Mouse (Mus musculus) CD4-positive helper T cell, adult 2 months (primary cell): ENCODE results near the gene Spsb3.

Experiments used
- DNase-seq: peaks from one replicate; pipeline ENCODE4 v3.0.0-alpha.2; 2012; ENCODE audit warnings: low read depth, missing footprints, low spot score

Gene Spsb3

DNA sequence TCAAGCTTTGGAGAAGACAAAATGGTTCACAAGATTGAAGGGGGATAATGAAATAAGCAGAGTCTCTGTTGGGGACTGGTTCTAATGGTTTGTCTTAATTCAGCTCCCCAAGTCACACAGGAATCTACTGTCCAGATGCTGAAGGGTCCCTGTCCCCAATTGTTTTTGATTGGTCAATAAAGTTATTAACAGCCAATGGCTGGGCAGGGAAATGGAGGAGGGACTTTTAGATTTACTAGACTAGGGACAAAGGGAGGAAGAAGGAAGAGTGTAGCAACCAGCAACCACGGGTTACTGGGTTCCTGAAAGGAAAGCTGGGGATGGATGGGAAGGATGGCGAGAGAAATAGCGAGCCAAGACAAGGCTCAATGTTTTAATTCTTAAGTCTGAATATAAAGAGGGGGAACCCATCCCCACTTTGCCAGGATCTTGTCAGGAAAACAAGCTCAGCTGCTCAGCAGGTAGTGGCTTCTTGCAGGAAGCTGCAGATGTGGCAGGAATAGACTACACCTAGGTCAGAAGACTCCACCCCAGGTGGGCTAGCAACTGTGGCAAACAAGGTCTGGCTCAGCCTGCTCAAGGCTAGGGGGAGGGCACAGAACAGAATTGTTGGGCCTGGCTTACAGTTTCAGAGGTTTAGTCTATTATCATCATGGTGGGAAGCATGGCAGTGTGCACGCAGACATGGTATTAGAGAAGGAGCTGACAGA is 12.6 kb upstream of the Spsb3 start:
- no peak for DNase-seq

DNA sequence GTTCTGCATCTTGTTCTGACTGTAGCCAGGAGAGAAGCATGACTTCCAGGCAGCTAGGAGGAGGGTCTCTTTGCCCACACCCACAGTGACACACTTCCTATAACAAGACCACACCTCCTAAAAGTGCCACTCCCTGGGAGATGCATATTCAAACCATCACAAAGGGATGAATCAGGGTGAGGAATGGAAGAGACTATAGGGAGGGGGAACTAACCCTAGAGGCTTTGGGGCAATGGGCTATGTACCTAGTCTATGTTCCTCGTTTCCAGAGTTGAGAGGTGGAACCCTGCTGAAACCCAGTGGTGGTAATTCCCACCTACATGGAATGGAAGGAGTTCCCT is 12.1 kb upstream of the Spsb3 start:
- no peak for DNase-seq

DNA sequence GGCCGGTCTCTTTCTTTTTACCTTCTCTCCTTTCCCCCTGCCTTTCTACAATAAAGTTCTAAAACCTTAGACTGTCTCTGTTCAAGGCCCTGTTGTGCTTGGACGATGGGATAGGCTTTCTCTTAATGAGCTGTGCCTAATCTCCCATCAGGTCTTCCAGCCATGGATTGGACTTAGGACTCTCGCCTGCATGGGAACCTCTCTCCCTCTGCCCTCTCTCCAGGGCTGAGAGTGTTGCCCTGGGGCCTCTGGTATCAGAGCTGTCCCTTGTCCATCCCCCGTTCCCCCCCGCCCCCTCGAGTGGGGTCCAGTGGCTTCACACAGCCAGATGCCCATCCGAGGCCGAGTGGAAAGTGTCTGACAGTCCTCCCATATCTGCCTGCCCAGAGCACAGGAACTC is 11.5 kb upstream of the Spsb3 start:
- DNase-seq = no peak

DNA sequence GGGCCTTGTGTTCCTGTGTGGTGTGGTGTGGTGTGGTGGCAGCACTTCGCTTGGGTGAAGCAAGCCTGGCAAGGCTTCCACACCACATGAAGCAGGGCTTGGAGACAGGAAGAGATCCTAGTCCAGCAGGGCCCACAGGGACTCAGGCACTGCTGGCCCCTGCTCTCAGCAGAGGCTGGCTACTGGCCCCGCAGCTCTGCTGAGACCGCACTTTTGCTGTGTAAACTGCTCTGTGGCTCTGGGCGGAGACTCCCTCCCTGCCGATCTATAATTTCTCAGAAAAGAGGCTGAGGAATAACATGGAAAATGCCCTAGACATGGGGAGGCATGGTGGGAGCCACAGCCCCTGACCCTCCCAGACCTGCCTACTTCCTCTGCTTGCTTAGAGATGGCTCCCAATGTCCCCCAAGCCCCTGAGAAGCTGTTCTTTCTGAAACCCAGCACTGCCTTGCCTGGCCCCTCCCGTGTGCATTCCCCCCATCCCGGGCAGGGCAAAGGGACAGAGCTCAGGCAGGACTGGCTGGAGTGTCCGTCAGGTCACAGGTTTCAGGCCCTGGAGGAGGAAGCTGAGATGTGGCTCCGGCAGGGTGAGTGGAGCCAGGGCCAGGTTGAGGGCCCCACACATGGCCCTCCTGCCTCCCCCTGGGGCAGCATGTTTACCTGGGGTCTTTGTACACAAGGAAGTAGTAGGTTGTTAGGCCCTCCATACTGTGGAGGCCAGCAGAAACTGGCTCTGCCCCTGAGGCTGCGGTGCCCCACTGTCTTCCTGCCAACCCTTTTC is 8.9 kb upstream of the Spsb3 start:
- no peak for DNase-seq

DNA sequence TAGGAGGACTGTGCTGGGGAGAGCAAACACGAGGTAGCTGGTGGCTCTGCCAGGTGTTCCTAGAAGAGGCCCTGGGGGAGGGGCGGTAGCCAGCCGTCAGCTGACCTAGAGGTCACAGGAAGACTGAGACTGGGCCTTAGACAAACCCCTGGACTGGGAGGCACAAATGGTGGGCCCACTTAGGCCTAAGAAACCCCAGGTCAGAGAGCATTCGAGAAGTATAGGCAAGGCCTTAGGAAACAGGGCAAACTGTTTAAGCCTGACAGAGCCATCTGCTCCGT is 8.4 kb upstream of the Spsb3 start:
- DNase-seq = no peak

DNA sequence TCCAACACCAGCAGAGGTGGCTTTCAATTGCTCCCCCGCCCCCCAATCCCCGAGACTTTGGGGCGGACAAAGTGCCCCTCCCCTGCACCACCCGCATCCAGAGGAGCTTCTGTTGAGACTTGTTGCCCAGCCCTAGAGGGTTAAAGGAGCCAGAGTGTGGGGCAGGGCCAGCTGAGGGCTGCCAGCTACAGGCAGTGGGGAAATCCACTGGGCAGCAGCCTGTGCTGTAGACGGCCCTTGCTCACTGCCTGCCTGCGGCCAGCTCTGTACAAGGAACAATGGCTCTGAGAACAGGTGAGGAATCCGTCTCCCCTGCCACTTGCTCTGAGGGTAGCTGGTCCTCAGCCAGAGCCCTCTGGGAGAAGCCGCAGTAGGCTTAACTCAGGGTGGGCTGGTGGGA is 7.9 kb upstream of the Spsb3 start:
- no peak for DNase-seq

DNA sequence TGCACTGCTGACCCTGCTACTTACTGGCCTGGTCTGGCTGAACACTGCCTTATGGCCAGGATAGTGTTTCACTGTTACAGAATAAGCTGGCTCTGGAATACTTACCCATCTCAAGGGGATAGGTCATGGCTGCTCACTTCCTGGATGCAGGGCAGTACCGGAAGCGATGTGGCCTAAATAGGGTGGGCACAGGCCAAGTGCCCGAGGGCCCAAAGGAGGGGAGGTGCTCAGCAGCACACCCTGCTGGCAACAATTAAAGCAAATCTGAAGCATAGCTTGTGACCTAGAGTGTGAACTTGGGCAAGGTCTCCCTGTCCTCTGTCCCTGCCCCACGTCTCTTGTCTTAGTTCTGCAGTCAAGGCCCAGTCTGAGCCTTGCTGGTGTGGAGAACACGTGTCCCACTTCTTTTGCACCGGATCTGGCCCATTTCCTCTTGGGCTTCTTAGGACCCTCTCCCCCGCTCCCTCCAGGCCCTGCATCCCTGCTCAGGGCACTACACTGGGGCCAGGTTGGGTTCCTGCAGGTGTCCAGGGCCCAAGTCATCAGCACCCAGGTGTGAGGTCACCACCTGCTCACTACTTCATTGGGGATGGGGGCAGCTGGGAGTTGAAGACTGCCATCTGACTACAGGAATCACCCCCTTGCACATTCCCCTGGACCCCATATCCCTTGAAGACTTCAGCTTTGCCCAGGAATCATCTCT is 4.6 kb upstream of the Spsb3 start:
- no peak for DNase-seq

DNA sequence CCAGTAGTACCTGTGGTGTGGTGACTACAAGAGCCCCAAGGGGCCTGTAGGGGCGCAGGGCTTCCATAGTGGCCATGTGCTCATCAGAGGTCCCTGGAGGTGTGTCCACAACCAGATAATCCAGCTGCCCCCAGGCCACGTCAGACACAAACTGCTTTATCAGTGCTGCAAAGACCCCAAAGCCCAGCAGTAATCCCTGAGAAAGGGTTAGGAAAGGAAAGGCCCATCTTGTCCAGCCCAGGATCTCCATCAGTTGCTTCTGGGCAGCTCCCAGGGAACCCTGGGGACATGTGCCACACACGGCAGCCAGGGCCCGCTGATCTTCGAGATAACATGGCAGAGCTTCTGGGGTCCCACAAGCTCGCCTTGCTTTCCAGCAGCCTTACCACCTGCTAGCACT is 2.1 kb upstream of the Spsb3 start:
- no peak for DNase-seq

DNA sequence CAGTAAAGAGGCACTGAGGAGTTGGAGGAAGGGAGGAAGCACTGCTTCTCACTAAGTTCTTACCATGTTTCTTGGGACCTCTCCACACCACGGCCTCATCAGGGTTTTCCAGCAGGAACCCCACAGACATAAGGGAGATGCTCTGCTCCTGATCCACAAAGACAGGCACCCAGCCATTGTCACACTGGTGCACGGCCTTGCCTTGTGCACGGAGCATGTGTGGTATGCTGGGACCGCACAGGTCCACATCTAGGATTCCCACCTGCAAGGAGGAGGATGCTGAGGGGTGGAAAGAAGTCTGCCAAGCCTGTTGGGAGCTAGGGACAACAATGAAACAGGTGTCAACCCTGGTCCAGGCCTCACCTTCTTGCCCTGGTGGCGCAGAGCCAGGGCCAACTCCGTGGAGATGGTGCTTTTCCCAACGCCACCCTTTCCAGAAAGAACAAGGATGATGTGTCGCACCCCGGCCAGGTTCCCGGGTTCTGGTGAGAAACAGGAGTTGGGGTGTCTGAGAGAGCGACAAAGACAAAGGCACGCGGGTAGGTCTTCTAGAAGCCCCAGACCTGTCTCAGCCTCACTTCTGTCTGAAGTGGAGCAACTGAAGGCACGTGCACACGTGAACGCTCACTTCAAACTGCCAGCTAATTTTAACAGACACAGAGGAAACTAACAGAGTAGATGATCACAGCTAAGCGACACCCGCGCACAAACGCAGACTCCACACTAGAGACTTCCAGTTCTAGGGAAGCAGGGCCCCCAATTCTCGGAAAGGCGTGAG is 898 bp upstream of the Spsb3 start:
- no peak for DNase-seq

DNA sequence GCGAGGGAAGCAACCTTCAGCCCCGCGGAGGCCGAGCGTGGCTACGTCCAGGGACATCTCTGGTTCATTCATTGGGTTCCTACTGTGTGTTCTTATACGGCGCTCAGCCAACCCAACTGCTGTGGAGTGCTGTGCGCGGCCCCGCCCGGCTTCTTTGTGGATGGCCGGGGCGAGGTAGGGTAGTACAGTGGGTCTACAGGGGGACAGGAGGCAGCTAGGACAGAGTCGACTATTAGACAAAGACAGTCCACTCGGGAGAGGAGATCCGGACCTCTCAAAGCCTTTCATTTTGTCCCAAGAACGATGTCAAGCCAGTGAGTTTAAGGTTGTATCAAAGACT is 459 bp downstream of the Spsb3 start:
- no peak for DNase-seq

DNA sequence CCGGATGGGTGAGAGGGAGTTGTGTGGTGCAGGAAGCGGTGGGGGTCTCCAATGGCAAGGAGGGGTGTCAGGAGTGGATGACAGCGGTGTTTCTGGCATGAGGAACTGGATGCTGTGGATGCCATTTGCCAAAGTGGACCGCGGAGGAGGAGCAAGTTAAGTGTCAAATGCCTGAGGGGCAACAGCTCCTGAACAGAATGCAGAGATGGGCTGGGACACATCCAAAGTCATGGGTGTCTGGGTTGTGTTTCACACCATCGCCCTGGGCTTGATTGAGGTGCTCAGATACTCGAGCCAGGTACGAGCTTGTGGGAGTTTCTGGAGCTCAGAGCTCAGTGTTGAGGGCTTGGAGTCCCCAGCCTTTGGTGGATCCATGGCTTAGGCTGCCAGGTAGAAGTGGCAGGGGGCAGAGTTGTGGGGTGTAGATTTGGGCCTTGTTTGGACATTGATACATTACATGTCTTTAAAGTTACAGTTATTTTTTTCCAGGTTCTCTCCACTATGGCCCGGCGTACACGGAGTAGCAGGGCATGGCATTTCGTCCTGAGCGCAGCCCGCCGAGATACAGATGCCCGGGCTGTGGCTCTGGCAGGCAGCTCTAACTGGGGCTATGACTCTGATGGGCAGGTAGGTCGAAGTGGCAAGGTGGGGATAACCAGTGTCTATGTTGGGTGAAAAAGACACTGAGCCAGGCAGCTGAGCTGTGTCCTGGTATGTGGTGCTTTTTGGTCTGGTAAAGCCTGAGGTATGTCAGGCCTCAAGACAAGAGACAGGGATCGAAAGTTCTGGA is 1.0 kb downstream of the Spsb3 start:
- DNase-seq = peak; percentile 23

DNA sequence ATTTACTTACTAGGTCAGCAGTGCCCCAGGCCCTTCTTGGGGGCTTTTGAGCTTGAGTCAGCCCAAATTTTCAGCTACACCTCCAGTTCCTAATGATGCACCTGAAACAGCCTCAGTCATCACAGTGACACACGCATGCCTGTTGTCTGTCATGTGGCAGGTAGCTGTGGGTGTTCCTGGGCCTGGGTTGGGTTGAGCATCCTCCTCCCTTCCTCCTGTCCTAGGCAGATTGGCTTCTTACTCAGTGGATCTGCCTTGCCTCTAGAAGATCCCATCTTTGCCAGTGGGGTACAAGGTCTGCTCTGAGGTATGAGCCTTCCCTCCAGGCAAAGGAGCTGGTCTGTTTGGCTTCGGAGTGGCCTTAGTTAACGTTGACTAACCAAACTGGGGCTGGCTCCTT is 2.4 kb downstream of the Spsb3 start:
- DNase-seq = no peak

DNA sequence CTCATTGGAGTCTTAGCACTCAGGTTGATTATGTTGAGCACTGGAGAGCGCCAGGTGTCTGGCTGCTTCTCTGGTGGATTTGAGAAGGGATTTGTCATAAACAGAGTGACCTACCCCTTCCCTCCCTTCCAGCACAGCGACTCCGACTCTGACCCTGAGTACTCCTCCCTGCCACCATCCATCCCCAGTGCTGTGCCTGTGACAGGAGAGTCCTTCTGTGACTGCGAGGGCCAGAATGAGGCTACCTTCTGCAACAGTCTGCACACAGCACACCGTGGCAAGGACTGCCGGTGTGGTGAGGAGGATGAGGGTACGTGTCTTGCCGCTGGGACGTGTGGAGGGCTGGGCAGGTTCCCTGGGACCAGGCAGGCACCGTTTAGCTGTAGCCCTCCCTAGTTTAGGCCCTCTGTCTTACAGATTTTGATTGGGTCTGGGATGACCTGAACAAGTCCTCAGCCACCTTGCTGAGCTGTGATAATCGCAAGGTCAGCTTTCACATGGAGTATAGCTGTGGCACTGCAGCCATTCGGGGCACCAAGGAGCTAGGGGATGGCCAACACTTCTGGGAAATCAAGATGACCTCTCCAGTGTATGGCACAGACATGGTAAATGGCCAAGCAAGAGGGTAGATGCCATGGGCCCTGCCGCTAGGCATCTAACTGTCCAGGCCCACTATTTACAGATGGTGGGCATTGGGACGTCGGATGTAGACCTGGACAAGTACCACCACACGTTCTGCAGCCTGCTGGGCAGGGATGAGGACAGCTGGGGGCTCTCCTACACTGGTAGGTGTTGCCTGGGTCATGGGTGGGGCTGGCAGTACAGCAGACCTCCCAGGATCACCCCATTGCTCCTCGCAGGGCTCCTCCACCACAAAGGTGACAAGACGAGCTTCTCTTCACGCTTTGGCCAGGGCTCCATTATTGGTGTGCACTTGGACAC is 4.0 kb downstream of the Spsb3 start:
- no peak for DNase-seq

DNA sequence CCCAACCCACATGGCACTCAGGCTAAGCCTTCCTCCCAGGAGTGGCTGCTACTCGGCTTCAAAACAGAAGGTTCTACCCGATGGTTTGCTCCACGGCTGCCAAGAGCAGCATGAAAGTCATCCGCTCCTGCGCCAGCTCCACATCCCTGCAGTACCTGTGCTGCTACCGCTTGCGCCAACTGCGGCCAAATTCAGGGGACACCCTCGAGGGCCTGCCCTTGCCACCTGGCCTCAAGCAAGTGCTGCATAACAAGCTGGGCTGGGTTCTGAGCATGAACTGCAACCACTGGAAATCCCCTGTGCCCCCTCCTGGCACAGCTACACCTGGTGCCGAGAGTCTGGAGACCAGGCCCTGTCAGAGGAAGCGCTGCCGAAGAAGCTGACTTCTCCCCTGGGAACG is 4.9 kb downstream of the Spsb3 start:
- no peak for DNase-seq

DNA sequence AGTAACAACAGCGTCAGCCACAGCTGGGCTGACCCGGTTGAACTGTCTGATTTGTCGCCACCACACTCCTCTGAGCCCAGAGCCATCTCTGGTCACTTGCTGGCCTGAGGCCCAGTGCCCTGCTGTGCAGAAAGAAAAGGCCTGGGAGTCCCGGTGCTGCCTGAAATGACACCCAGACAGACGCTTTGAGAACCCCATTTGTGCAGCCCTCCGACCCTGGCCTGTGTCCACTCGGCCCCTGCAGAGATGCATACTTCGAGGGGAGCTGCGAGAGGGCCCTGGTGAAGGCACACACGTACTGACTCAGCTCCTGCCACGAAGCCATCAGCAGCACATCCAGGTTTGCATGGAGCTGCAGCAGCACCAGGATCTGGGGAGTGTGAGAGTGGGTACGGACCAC is 6.3 kb downstream of the Spsb3 start:
- no peak for DNase-seq

DNA sequence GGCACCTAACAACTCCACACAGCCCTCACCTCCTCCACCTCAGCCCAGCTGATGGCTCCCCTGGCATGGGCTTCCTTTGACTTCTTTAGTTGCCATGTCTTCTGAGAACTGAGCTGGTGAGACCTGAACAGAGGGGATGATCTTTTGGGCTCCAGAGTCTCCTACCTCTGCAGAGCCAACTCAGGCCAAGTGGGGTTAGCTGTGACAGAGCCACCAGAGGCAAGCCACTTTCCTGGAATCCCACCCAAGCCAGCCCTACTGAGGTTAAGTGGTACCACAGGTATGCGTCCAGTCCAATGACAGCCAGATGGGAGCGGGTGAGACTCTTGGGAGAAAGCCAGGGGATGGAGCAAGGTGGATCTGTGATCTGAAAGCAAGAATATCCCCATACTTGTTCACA is 6.8 kb downstream of the Spsb3 start:
- no peak for DNase-seq

DNA sequence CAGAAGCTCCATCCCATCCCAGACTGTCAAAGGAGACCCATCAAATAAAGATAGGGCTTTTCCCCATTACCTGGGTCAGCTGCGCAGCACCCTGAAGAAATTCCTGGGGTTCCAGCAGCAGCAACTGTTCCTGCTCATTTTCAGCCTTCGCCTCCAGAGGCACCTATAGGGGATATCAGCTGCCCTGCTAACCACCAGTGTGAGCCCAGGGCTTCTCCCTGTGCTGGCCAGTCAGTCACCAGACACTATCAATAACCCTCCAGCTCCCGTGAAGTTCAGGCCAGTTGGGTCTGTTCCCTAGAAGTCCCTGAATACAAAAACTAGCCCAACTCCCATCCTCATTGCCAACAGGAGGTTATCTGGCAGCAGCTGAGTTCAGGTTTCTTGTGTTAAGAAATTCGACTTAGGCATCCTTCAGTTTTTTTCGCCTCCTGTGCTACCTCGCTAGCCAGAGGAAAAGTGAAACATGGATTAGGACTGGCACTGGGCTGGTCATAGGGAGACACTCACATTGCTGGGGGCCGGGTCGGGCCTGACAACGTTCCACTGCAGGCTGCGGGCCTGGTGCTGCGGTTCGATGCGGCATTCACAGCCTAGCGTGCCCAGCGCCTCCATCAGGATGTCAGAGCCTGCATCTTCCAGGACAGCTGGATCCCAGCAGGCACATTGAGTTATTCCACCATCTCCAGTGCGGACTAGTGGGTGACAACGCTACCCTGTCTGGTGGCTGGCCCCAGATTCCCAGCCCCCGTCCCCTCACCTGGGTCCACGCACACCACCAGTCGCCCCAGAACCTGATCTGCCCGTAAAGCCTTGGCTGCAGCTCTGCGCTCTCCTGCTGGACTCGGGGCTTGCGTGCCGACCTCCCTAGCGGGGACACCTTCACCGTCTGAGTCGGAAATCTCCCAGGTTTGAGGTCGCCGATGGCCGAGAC is 7.9 kb downstream of the Spsb3 start:
- peak; percentile 22 for DNase-seq

DNA sequence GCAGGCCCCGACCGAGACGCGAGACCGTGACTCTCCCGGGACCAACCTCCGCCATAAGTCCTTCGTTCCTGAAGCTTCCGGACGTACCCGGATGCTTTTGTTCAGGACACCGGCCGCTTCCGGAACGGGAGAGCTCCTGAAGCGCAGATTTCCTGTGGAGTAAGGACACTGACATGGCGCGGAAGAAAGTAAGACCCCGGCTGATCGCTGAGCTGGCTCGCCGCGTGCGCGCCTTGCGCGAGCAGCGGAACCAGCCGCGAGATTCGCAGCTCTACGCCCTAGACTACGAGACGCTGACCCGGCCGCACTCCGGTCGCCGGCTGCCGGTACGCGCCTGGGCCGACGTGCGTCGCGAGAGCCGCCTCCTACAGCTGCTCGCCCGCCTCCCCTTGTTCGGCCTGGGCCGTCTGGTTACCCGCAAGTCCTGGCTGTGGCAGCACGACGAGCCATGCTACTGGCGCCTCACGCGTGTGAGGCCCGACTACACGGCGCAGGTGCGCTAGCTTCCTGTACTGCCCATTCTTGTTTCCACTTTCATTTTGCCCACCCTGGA is 8.6 kb downstream of the Spsb3 start, which contains the start of the genes Eme2 and Mrps34:
Gene Eme2 (minus strand): TSS at position 93 of the 553 bp plus-strand sequence.
Gene Mrps34 (plus strand): TSS at position 122 of the 553 bp plus-strand sequence.
- DNase-seq = peak; percentile 87
